Mouse (Mus musculus) limb, embryonic 12.5 days (tissue): ENCODE measurements around the gene Rassf2. TPM values are rescaled to one million over a fixed set of nuclear protein-coding genes. Genes with fewer than 3 reads are reported as not detected.

Experiments
- ATAC-seq: fragments of 200-750 bp; cut with Nextera tagmentation; 2 replicates; pipeline ENCODE4 v1.8.0; 2017; ENCODE audit warnings: low read depth, moderate TSS enrichment; ENCODE audit not compliant: insufficient number of reproducible peaks, insufficient read depth, low FRiP score, low TSS enrichment
- H3K27ac ChIP-seq: fragments of 300-500 bp; sonication (generic); 2 replicates; pipeline ENCODE4 v1.5.1; 2016; ENCODE audit warnings: mild to moderate bottlenecking, moderate library complexity
- H3K27me3 ChIP-seq: fragments of 300-500 bp; sonication (generic); 2 replicates; pipeline ENCODE4 v1.6.1; 2016; ENCODE audit warnings: mild to moderate bottlenecking, moderate library complexity
- H3K36me3 ChIP-seq: fragments of 300-500 bp; sonication (generic); 2 replicates; pipeline ENCODE4 v1.6.1; 2016; ENCODE audit warnings: mild to moderate bottlenecking, moderate library complexity
- H3K4me1 ChIP-seq: fragments of 300-500 bp; sonication (generic); replicated peaks from 2 replicates; pipeline ENCODE4 v1.6.1; 2016
- H3K4me2 ChIP-seq: fragments of 300-500 bp; sonication (generic); 2 replicates; pipeline ENCODE4 v1.6.1; 2016; ENCODE audit warnings: mild to moderate bottlenecking, moderate library complexity
- H3K4me3 ChIP-seq: fragments of 300-500 bp; sonication (generic); replicated peaks from 2 replicates; pipeline ENCODE4 v1.5.1; 2016; ENCODE audit warnings: mild to moderate bottlenecking
- H3K9ac ChIP-seq: fragments of 300-500 bp; sonication (generic); replicated peaks from 2 replicates; pipeline ENCODE4 v1.6.1; 2016; ENCODE audit warnings: mild to moderate bottlenecking, moderate library complexity
- H3K9me3 ChIP-seq: fragments of 300-500 bp; sonication (generic); 2 replicates; pipeline ENCODE4 v1.6.1; 2016; ENCODE audit warnings: mild to moderate bottlenecking, moderate library complexity
- WGBS: fragments of 180-500 bp; shearing (Covaris S2); methylation state at CpG from one replicate; pipeline ENCODE4 v1.1.7; 2016; 5-methylcytosine and 5-hydroxymethylcytosine counted together
- polyA plus RNA-seq: library from polyadenylated mRNA; unstranded; fragments of >200 nt; fragmentation: Nextera tagmentation; extraction: Ambion mirVana; gene quantifications from 2 replicates; pipeline ENCODE4 v1.2.1, GENCODE M21; 2016

Rassf2 gene
- polyA plus RNA-seq, 1 experiment from 2014 or later, result 5.3 TPM

GRCm38 (mm10) chr2:131941501-131941900 lies 88.6 kb downstream of the Rassf2 start:
- H3K36me3 ChIP-seq, result peaks cover 11% of the 10 kb centered on the region; the same call in 1 of the 2 replicates
- 65% methylated on average over 6 of the region's 6 CpGs for WGBS
- H3K9me3 ChIP-seq, result no peaks in the 10 kb centered on the region
- no peaks in the 10 kb centered on the region for H3K27me3 ChIP-seq
- H3K9ac ChIP-seq, result no peak overlapping the region
- H3K4me2 ChIP-seq, result no peak overlapping the region
- no peaks in the 10 kb centered on the region for H3K4me1 ChIP-seq
- no peak for ATAC-seq
- no peak overlapping the region for H3K4me3 ChIP-seq
- no peak overlapping the region for H3K27ac ChIP-seq

DNA sequence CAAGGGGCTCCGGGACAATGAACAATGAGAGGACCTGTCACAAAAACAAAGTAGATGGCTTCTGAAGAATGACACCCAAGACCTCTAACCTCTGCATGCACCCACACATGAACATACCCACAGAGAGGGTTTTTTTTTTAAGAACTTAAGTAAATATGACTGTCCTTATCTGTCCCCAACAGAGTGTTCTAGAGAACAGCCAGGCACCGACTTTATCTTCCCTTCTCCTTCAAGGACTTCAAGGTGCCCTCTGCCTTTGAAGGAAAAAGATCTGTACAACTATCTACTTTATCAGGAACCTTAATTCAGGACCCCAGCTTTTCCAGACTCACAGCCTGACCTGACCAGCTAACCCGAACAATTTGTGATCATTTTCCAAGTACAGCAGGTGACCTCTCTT lies 89.6 kb downstream of the Rassf2 start:
- H3K9ac ChIP-seq, result no peak overlapping the region
- H3K36me3 ChIP-seq, result peaks cover 14% of the 10 kb centered on the region; the same call in 1 of the 2 replicates
- WGBS, result 85% methylated on average over 3 of the region's 3 CpGs
- no peak overlapping the region for H3K4me3 ChIP-seq
- H3K4me1 ChIP-seq, result no peaks in the 10 kb centered on the region
- no peak overlapping the region for H3K4me2 ChIP-seq
- H3K27ac ChIP-seq, result no peak overlapping the region
- H3K27me3 ChIP-seq, result no peaks in the 10 kb centered on the region
- no peaks in the 10 kb centered on the region for H3K9me3 ChIP-seq
- no peak for ATAC-seq

Other genes with a start within 250 kb of the Rassf2 start
- gene Erv3, start 170.5 kb downstream of the Rassf2 start, polyA plus RNA-seq, result not detected in 2 replicates
- gene Prnp, start 120.3 kb downstream of the Rassf2 start, polyA plus RNA-seq, result 41.2 and 43.6 TPM in 2 replicates
- not detected in 2 replicates for gene Prn, start 120.3 kb downstream of the Rassf2 start, polyA plus RNA-seq
- 20.3 and 21.6 TPM in 2 replicates for gene Prnd, start 79.4 kb downstream of the Rassf2 start, polyA plus RNA-seq
- 12.5 and 12.8 TPM in 2 replicates for gene Slc23a2, start 114.8 kb upstream of the Rassf2 start, polyA plus RNA-seq
- 46.8 and 47.3 TPM in 2 replicates for gene Tmem230, start 217.5 kb upstream of the Rassf2 start, polyA plus RNA-seq
- 311 and 315 TPM in 2 replicates for gene Pcna, start 223.1 kb upstream of the Rassf2 start, polyA plus RNA-seq
- 26.7 and 34.2 TPM in 2 replicates for gene Cds2, start 232.9 kb upstream of the Rassf2 start, polyA plus RNA-seq